Mouse (Mus musculus) small intestine, adult 2 months (tissue): ENCODE data around the gene Miip.

ENCODE experiments used
- CTCF ChIP-seq: fragments of 200-500 bp; IDR thresholded peaks from 2 replicates; pipeline ENCODE4 v1.5.1; 2012; ENCODE audit warnings: low read depth, mild to moderate bottlenecking, control low read depth, inconsistent platforms, low read length, moderate library complexity, mixed read lengths; ENCODE audit not compliant: insufficient replicate concordance, insufficient read length; ENCODE audit errors: extremely low read depth
- POLR2A ChIP-seq: fragments of 200-500 bp; IDR thresholded peaks from 2 replicates; pipeline ENCODE4 v1.6.1; 2012; ENCODE audit warnings: low read depth, mild to moderate bottlenecking, control low read depth, inconsistent platforms, low read length, moderate library complexity

- TF ChIP-seq POLR2A = no peak
- TF ChIP-seq CTCF = no peak
These were observed 37.6 kb upstream of the Miip start for GRCm38 (mm10) chr4:147906230-147906629.
